Mouse (Mus musculus): ENCODE data around the gene Acvr1c.

DNA sequence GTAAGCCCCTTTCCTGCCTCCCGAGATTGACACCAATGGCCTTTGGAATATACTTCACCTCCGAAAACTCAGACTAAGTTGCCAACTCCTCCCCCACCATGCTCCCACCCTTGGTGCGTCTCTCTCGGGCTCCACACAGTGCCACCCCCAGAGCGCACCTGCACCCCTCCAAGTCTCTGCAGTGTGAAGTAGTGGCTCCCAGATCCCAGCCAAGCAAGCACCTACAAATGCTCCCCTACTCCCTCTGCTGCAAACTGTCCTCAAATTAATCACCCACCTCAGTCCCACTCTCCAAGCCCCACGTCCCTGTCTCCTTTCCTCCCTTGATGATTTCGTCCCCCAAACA is 654 bp downstream of the Acvr1c start:
- TF ChIP-seq CTCF (IDR thresholded peaks at IDR 0.05; ENCODE audit: low read depth) = no peak
- TF ChIP-seq EP300 (IDR thresholded peaks at IDR 0.05; ENCODE audit: low read depth) = no peak
